Mouse (Mus musculus) hindbrain, embryonic 15.5 days (tissue): ENCODE measurements around the gene Fibin. TPM values are rescaled to one million over a fixed set of nuclear protein-coding genes. Genes with fewer than 3 reads are reported as not detected.
A peak's percentile ranks its signal among the peaks of the same experiment; 100 is the strongest.

Experiments used
- ATAC-seq: fragments of 200-750 bp; cut with Nextera tagmentation; 2 replicates; pipeline ENCODE4 v1.8.0; 2017; ENCODE audit warnings: low read depth, moderate number of reproducible peaks, moderate TSS enrichment; ENCODE audit not compliant: low FRiP score
- H3K27ac ChIP-seq: fragments of 300-500 bp; sonication (generic); replicated peaks from 2 replicates; pipeline ENCODE4 v1.5.1; 2015; ENCODE audit warnings: mild to moderate bottlenecking, inconsistent platforms
- H3K27me3 ChIP-seq: fragments of 300-500 bp; sonication (generic); 2 replicates; pipeline ENCODE4 v1.6.1; 2015; ENCODE audit warnings: control low read depth, inconsistent platforms
- H3K36me3 ChIP-seq: fragments of 300-500 bp; sonication (generic); 2 replicates; pipeline ENCODE4 v1.6.1; 2015; ENCODE audit warnings: control low read depth, inconsistent platforms
- H3K4me1 ChIP-seq: fragments of 300-500 bp; sonication (generic); replicated peaks from 2 replicates; pipeline ENCODE4 v1.6.1; 2015; ENCODE audit warnings: control low read depth, inconsistent platforms
- H3K4me2 ChIP-seq: fragments of 300-500 bp; sonication (generic); 2 replicates; pipeline ENCODE4 v1.6.1; 2015; ENCODE audit warnings: moderate library complexity, mild to moderate bottlenecking, inconsistent platforms
- H3K4me3 ChIP-seq: fragments of 300-500 bp; sonication (generic); 2 replicates; pipeline ENCODE4 v1.5.1; 2015; ENCODE audit warnings: mild to moderate bottlenecking, inconsistent platforms
- H3K9ac ChIP-seq: fragments of 300-500 bp; sonication (generic); 2 replicates; pipeline ENCODE4 v1.6.1; 2015; ENCODE audit warnings: inconsistent platforms
- H3K9me3 ChIP-seq: fragments of 300-500 bp; sonication (generic); 2 replicates; pipeline ENCODE4 v1.6.1; 2016; ENCODE audit warnings: control low read depth, inconsistent platforms
- WGBS: fragments of 180-500 bp; shearing (Covaris S2); methylation state at CpG from one replicate; pipeline ENCODE4 v1.1.7; 2015; 5-methylcytosine and 5-hydroxymethylcytosine counted together
- polyA plus RNA-seq: library from polyadenylated mRNA; unstranded; fragments of >200 nt; fragmentation: Nextera tagmentation; extraction: Ambion mirVana; gene quantifications from 2 replicates; pipeline ENCODE4 v1.2.1, GENCODE M21; 2015

The Fibin gene
- polyA plus RNA-seq, 1 experiment from 2014 or later: 6.9 TPM

DNA sequence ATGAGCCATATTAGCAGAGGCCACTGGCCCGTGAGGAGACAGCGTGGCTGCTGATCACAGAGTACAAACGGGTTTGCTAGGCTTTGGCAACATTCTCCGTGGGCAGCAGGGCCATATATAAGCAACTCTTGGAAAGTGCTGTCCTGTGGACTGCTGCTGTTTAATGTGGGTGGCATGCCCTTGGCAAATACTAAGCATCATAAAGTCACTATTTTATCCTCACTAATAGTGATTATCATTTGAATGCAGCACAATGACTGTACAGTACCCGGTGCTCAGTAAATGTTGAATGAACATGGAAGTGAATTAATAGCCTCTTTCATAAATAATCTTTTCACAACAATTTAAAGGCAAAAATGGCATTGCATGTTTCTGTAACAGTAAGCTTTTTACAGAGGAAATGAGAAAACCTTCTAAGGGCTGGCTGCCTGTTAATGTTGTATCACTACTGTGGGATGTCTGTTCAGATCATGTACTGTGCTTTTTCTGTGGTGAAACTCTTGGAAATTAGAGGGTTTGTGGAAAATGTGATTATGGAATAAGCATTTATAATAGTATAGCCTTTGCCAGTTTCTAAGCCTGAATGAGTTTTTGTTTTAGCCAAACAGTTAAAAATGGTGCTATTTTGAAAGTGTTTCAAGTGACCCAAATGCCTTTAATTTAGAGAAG, 9.5 kb downstream of the Fibin start:
- WGBS: 71% methylated on average over 5 of the region's 5 CpGs

DNA sequence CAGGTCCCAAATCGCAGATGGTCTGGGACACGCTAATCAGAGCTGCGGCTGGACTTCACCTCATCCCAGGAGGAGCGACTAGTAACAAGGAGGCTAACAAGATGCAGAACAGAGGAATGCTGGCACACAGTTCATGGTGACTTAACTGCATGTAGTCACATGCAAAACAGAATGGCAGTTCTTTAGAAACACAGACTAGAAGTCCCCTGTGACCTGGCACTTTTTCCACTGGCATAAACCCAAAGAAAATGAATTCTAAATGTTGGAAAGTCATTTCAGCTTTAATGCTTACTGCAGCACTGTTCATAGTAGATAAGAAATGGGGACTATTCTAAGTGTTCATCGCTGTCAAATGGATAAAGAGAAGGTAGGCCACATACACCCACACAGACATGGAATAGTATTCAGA, 11.1 kb downstream of the Fibin start:
- Histone ChIP-seq H3K9me3 (no peaks in the 10 kb centered on the region), H3K27me3 (no peaks in the 10 kb centered on the region), H3K36me3 (no peaks in the 10 kb centered on the region), H3K4me3 (no peak overlapping the region), H3K4me2 (no peak overlapping the region), H3K9ac (no peak overlapping the region), H3K27ac (no peak overlapping the region), H3K4me1 (0 out of 2 replicates have a peak, but pooled peaks cover 3% of the 10 kb centered on the region)
- 0 out of 2 replicates have a peak, but pooled peaks have one; percentile 34 for ATAC-seq
- 25% methylated on average over 5 of the region's 5 CpGs for WGBS

More for the DNA sequence above, 9.5 kb downstream of the Fibin start:
- H3K9ac ChIP-seq: no peak overlapping the region
- no peak for ATAC-seq
- H3K27ac ChIP-seq: no peak overlapping the region
- no peaks in the 10 kb centered on the region for H3K9me3 ChIP-seq
- no peak overlapping the region for H3K4me2 ChIP-seq
- H3K4me3 ChIP-seq: no peak overlapping the region
- no peaks in the 10 kb centered on the region for H3K36me3 ChIP-seq
- no peaks in the 10 kb centered on the region for H3K27me3 ChIP-seq
- H3K4me1 ChIP-seq: 0 out of 2 replicates have a peak, but pooled peaks cover 3% of the 10 kb centered on the region

DNA sequence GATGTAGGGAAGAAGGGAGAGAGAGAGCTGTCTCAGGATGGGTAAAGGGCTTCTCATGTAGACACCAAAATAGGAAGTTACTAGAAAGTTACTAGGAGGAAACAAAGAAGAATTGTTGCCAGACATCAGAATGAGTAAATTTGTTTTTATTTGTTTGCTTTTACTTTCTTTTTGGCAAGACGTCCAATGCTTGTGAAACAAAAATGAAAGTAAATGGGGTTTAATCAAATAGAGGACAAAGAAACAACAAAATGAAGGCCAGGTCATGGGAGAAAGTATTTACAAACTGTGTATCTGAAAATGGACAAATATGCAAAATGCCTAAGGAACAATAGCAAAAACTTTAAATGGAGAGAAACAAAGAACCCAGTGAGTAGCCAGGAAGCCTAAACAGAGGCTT, 11.6 kb downstream of the Fibin start:
- no peaks in the 10 kb centered on the region for H3K36me3 ChIP-seq
- 54% methylated on average over 1 of the region's 1 CpGs for WGBS
- no peak for ATAC-seq

DNA sequence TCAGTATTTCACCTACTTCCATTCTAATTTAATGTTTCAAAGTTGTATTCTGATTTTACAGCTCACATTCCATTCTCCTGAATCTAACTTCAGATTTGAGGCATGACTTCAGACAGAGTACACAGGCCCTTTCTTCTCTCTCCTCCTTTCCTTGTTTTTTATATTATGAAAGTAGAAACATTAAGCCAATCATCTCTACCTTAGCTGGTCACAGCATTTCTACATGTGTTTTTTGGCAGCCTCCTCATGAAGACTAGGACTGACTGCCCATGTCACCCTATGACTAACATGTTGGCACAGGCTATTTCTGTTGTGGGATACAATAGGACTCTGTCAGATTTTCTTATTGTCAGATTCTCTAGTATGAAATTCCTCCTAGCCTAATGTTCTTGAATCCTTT, 34.0 kb downstream of the Fibin start:
- Histone ChIP-seq H3K4me2 (no peak overlapping the region), H3K4me1 (no peaks in the 10 kb centered on the region), H3K4me3 (no peak overlapping the region), H3K9ac (no peak overlapping the region), H3K27me3 (no peaks in the 10 kb centered on the region), H3K9me3 (no peaks in the 10 kb centered on the region), H3K27ac (no peak overlapping the region), H3K36me3 (no peaks in the 10 kb centered on the region)
- no peak for ATAC-seq

More for the DNA sequence above, 11.6 kb downstream of the Fibin start:
- Histone ChIP-seq H3K4me3 (no peak overlapping the region), H3K9ac (no peak overlapping the region), H3K9me3 (no peaks in the 10 kb centered on the region), H3K4me1 (0 out of 2 replicates have a peak, but pooled peaks cover 3% of the 10 kb centered on the region), H3K4me2 (no peak overlapping the region), H3K27me3 (no peaks in the 10 kb centered on the region), H3K27ac (no peak overlapping the region)

DNA sequence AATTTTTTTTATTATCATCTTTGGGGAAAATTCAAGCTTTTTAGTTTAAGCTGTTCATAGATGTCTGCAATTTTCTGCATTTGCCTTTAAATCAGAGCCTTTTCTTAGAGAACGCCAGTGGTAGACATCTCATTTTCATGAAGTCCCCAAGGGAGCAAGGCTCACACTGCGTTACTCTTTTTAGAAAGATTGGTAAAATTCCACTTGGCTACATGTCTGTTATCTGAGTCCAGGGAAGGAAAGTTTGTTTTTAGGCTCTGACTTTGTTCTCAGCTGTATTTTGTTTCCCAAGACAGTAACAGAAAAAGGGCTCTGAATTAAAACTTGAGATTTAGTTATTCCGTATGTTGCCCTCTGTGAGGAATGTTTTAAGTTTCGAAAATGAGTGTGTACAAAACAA, 43.0 kb downstream of the Fibin start:
- Histone ChIP-seq H3K4me2 (no peak overlapping the region), H3K9me3 (no peaks in the 10 kb centered on the region), H3K4me1 (no peaks in the 10 kb centered on the region), H3K27me3 (no peaks in the 10 kb centered on the region), H3K9ac (no peak overlapping the region), H3K4me3 (no peak overlapping the region), H3K27ac (no peak overlapping the region), H3K36me3 (no peaks in the 10 kb centered on the region)
- no peak for ATAC-seq
- WGBS: 78% methylated on average over 4 of the region's 4 CpGs

DNA sequence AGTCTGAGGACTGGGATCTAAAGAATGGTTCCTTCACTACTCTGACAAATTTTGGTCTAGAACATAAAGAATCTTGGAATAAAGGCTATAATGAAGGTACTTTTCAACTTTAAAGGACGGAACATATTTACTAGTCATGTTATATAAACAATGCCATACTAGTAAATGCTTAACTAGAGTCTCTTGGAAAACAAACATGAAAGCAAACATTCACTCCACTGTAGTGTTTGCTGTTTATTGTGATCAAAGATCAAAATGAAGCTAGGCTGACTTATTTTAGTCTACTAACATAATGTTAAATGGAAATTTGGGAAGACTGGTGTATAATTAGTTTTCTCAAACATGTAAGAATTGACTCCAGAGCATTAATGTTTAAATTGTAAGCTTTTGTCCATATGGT, 43.7 kb downstream of the Fibin start:
- ATAC-seq: no peak
- 86% methylated on average over 1 of the region's 1 CpGs for WGBS
- H3K27me3 ChIP-seq: no peaks in the 10 kb centered on the region

DNA sequence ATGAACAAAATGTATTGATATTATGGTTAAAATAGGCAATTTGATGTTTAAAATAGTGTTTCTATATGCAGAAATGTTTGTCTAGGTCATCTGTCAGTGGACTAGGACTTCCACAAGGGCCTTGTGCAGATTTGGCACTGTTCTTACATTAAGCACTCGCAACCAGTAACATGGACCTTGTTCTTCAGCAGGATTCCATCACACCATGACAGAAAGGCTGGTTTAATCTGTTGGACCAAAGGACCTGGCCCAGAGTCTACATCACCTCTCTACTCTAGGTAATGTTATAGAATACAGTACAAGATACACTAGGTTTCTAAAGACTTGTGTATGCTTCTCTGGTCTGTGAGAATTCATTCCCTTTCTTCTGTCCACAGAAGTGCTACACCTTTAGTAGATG, 44.3 kb downstream of the Fibin start:
- no peak overlapping the region for H3K4me2 ChIP-seq
- H3K36me3 ChIP-seq: no peaks in the 10 kb centered on the region
- no peaks in the 10 kb centered on the region for H3K9me3 ChIP-seq
- H3K27ac ChIP-seq: no peak overlapping the region
- no peaks in the 10 kb centered on the region for H3K27me3 ChIP-seq
- 91% methylated on average over 1 of the region's 1 CpGs for WGBS
- no peak overlapping the region for H3K9ac ChIP-seq
- H3K4me3 ChIP-seq: no peak overlapping the region
- H3K4me1 ChIP-seq: no peaks in the 10 kb centered on the region
- no peak for ATAC-seq

More for the DNA sequence above, 43.7 kb downstream of the Fibin start:
- H3K36me3 ChIP-seq: no peaks in the 10 kb centered on the region
- H3K4me2 ChIP-seq: no peak overlapping the region
- no peaks in the 10 kb centered on the region for H3K9me3 ChIP-seq
- H3K9ac ChIP-seq: no peak overlapping the region
- no peak overlapping the region for H3K4me3 ChIP-seq
- H3K4me1 ChIP-seq: no peaks in the 10 kb centered on the region
- H3K27ac ChIP-seq: no peak overlapping the region

DNA sequence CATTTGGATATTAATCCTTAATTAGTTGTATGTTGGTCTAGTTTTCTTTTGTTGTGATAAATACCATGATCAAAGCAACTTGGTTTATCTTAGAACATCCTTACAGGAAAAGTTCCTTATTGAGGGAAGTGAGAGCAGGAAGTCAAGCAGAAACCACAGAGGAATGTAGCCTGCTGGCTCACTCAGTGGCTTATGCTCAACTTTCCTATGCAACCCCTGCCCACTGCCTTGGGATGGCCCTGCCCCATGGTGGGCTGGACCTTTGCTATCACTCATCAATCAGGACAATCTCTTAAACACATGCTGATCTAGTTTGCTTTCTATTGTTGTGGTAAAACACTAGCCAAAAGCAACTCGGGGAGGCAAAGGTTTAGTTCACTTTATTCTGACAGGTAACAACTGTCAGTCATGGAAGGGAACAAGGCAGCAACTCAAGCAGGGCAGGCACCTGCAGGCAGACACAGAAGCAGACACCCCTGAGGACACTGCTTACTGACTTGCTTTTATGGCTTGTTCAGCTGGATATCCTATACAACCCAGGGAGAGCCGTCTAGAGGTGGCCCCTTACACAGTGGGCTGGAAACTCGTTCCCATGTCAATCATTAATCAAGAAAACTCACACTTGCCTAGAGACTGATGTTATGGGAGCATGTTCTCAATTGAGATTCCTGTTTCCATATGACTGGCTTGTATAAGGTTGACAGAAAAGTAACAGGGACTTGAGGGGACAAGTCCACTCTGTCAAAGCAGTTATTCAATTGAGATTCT, 46.7 kb downstream of the Fibin start:
- ATAC-seq: no peak
- no peaks in the 10 kb centered on the region for H3K36me3 ChIP-seq
- H3K9ac ChIP-seq: no peak overlapping the region
- H3K4me1 ChIP-seq: no peaks in the 10 kb centered on the region
- H3K4me2 ChIP-seq: no peak overlapping the region
- H3K9me3 ChIP-seq: no peaks in the 10 kb centered on the region
- no peak overlapping the region for H3K4me3 ChIP-seq
- 18% methylated on average over 3 of the region's 3 CpGs for WGBS
- no peak overlapping the region for H3K27ac ChIP-seq
- H3K27me3 ChIP-seq: no peaks in the 10 kb centered on the region

DNA sequence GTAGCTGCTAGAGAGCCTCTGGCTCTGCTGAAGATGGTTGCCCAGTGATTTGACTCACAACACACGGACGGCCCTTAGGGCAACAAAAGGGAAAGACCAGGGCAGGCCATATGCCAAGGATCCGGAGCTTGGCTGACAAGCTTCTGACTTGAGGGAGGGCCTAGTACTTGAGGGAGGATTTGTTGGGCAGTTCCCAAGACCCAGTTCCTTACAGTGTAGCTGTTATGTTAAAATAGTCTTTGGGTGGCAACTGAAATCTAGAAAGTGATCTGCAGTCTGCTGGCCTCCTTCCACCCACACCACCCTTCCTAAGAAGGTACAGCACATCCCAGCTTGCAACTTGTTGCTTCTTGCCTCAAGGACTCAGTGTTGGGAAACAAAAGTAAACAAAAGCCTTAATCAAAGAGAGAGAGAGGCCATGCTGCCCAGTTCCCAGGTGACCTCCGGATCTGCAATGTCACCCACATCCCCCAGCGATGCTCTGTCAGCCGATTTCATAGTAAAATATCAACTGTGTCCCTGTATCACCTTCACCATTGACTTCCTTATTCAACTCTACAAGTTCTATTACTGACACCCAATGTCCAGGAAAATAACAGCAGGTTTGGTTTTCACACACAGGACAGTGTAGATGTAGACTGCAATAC, 48.4 kb downstream of the Fibin start, which contains the start of gene Bbox1:
Gene Bbox1 (minus strand): TSS at position 52 of the 647 bp plus-strand sequence.
- Histone ChIP-seq H3K36me3 (no peaks in the 10 kb centered on the region), H3K9ac (no peak within 1 kb of the TSS), H3K4me2 (no peak within 1 kb of the TSS), H3K27ac (no peak within 1 kb of the TSS), H3K9me3 (no peaks in the 10 kb centered on the region), H3K27me3 (no peaks in the 10 kb centered on the region), H3K4me3 (no peak within 1 kb of the TSS), H3K4me1 (no peaks in the 10 kb centered on the region)
- peak; percentile 42; the same call in 1 of the 2 replicates for ATAC-seq
- WGBS: 81% methylated on average over 6 of the region's 6 CpGs

DNA sequence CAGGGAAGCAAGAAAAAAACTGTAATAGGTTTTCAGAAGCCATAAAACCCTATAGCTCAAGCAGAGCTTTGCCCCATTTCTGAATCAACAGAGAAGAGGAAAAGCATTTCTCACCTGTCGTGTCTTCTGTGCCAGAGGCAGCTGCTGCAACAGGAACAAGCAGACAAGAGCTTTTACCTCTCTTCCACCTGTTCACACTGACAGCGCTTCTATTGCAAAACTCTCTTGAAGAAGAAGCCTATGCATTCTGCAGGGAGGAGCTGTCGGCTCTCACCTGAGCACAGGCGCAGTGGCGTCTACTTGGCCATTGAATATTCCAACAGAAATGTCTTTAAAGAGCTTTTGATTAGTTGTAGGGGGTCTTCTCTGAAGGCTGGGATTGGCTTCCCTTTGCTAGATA, 48.9 kb downstream of the Fibin start:
- no peaks in the 10 kb centered on the region for H3K27me3 ChIP-seq
- no peaks in the 10 kb centered on the region for H3K4me1 ChIP-seq
- no peak overlapping the region for H3K27ac ChIP-seq
- H3K4me3 ChIP-seq: no peak overlapping the region
- no peaks in the 10 kb centered on the region for H3K9me3 ChIP-seq
- H3K4me2 ChIP-seq: no peak overlapping the region
- no peak overlapping the region for H3K9ac ChIP-seq
- WGBS: 93% methylated on average over 5 of the region's 5 CpGs
- no peak for ATAC-seq
- H3K36me3 ChIP-seq: no peaks in the 10 kb centered on the region

DNA sequence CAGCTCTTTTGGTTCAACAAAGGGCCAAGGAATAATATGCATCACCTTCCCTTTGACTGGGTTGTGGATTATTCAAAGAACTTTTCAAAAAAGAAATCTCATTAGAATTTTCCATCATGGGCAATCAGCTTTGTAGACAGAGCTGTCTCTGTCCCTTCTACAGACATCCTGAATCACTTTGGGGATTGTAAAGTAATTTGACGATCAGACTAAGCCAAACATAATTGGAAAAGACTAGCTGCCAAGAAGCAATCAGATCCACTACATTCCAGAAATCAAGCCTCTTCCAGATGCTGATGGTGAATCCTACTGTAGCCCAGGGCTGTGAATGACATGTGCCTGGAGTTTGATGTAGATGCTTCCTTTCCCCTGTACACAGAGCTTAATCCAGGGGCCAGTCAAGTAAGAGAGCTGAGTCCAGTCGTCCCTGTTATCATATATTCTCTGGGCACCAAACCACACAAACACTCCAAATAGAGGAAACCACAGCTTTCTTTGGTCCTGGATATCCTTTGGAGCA, 49.6 kb downstream of the Fibin start:
- ATAC-seq: no peak
- H3K9me3 ChIP-seq: no peaks in the 10 kb centered on the region
- no peak overlapping the region for H3K9ac ChIP-seq
- H3K27ac ChIP-seq: no peak overlapping the region
- H3K4me2 ChIP-seq: no peak overlapping the region
- H3K27me3 ChIP-seq: no peaks in the 10 kb centered on the region
- H3K36me3 ChIP-seq: no peaks in the 10 kb centered on the region
- 77% methylated on average over 2 of the region's 2 CpGs for WGBS
- no peaks in the 10 kb centered on the region for H3K4me1 ChIP-seq
- H3K4me3 ChIP-seq: no peak overlapping the region
